Mouse (Mus musculus) midbrain, postnatal 0 days (tissue): Measurements from ENCODE around the gene Astn2. TPM values are rescaled to one million over a fixed set of nuclear protein-coding genes. Genes with fewer than 3 reads are reported as not detected.

Experiments
- ATAC-seq: fragments of 200-750 bp; cut with Nextera tagmentation; 2 replicates; pipeline ENCODE4 v1.8.0; 2017; ENCODE audit warnings: moderate number of reproducible peaks, mild to moderate bottlenecking, moderate TSS enrichment, moderate library complexity; ENCODE audit not compliant: low FRiP score
- DNase-seq: peaks from one replicate; pipeline ENCODE4 v3.0.0-alpha.2; 2015; ENCODE audit warnings: low spot score
- H3K27ac ChIP-seq: fragments of 300-500 bp; sonication (generic); 2 replicates; pipeline ENCODE4 v1.5.1; 2014; ENCODE audit warnings: low read depth, mild to moderate bottlenecking, low read length, mixed read lengths
- H3K27me3 ChIP-seq: fragments of 300-500 bp; sonication (generic); 2 replicates; pipeline ENCODE4 v1.6.1; 2014; ENCODE audit warnings: low read length, control low read depth, mixed read lengths; ENCODE audit not compliant: insufficient read depth
- H3K36me3 ChIP-seq: fragments of 300-500 bp; sonication (generic); 2 replicates; pipeline ENCODE4 v1.6.1; 2014; ENCODE audit warnings: low read length, control low read depth, mixed read lengths; ENCODE audit not compliant: insufficient read depth
- H3K4me1 ChIP-seq: fragments of 300-500 bp; sonication (generic); 2 replicates; pipeline ENCODE4 v1.6.1; 2014; ENCODE audit warnings: mild to moderate bottlenecking, control low read depth, antibody characterized with exemption, low read length, mixed read lengths; ENCODE audit not compliant: insufficient read depth
- H3K4me2 ChIP-seq: fragments of 300-500 bp; sonication (generic); 2 replicates; pipeline ENCODE4 v1.6.1; 2014; ENCODE audit warnings: low read depth, mild to moderate bottlenecking, low read length, mixed read lengths; ENCODE audit not compliant: poor library complexity, severe bottlenecking
- H3K4me3 ChIP-seq: fragments of 300-500 bp; sonication (generic); 2 replicates; pipeline ENCODE4 v1.5.1; 2014; ENCODE audit warnings: low read depth, mild to moderate bottlenecking, low read length, moderate library complexity
- H3K9ac ChIP-seq: fragments of 300-500 bp; sonication (generic); replicated peaks from 2 replicates; pipeline ENCODE4 v1.6.1; 2014; ENCODE audit warnings: mild to moderate bottlenecking, low read length, moderate library complexity, mixed read lengths; ENCODE audit not compliant: poor library complexity, severe bottlenecking
- H3K9me3 ChIP-seq: fragments of 300-500 bp; sonication (generic); 2 replicates; pipeline ENCODE4 v1.6.1; 2016; ENCODE audit warnings: low read length, control low read depth
- CTCF ChIP-seq: IDR thresholded peaks from 2 replicates; pipeline ENCODE4 v1.5.1; 2016; ENCODE audit warnings: antibody characterized with exemption, mild to moderate bottlenecking
- WGBS: fragments of 180-500 bp; shearing (Covaris S2); extraction: QIAGEN DNeasy Blood & Tissue Kit; methylation state at CpG from one replicate; pipeline ENCODE4 v1.1.7; 2014; 5-methylcytosine and 5-hydroxymethylcytosine counted together
- polyA plus RNA-seq: library from polyadenylated mRNA; unstranded; fragments of >200 nt; fragmentation: Nextera tagmentation; extraction: Ambion mirVana; gene quantifications from 2 replicates; pipeline ENCODE4 v1.2.1, GENCODE M21; 2015
- total RNA-seq: library from RNA; depleted of rRNA; stranded (reverse); fragments of >200 nt; gene quantifications from 2 replicates; pipeline ENCODE4 v1.2.3, GENCODE M21; 2014

Astn2 gene
- total and polyA plus RNA-seq, 2 experiments from 2014 or later, result 2.5 to 34.9 TPM

DNA sequence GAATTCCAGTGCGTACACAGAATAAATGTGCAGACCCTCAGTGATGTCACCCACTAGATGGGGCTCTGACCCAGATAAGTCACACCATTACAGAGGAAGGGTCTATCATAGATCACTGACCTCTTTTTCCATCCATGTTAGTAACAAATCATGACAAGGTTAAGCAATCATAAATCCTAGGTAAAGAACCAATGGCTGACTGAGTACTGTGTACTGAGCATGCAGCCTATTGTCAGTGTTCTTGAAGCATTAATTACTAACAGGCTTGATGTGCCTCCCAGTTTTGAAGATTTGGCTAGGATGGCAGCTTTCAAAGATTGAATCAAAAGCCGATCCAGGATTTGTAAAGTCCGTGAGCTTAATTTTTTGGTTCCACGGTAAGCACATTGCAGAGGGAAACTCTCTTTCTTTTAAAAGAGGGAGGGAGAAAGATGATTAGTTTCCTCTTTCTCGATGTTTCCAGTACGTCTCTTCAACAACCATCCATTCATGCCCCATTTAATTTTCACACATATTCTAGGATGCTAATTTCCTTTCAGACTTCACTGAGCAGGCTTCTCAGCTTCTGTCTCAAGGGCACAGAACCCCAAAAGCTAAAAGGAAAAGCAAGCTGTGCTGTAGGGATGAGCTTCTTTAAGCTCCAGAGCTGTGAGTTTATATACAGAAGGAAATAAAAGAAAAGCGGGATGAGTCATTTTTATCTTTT lies 93.9 kb downstream of the Astn2 start:
- Histone ChIP-seq H3K4me1 (no peaks in the 10 kb centered on the region), H3K9ac (no peak overlapping the region), H3K4me3 (no peak overlapping the region), H3K36me3 (no peaks in the 10 kb centered on the region), H3K27ac (no peak overlapping the region), H3K27me3 (no peaks in the 10 kb centered on the region), H3K9me3 (no peaks in the 10 kb centered on the region), H3K4me2 (no peak overlapping the region)
- no peak for TF ChIP-seq CTCF
- DNase-seq, result no peak
- WGBS, result 68% methylated on average over 7 of the region's 7 CpGs
- ATAC-seq, result no peak

DNA sequence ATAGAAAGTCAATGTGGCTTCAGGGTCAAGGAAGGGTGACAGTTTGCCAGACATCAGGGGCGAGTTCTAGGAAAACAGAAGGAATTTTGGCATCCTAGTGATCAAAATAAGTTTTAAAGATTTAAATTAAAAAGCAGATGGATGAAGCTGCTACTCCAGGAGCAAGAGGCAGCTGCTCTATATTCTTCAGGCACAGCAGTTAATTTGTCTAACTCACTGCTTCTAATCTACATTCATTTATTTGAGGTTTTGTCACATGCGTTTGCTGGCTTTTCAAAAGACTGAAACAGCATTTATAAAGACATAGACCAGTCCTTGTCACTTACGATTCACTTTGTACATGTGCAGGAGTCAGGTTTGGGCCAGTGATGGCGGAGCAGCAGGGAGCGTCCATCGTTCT lies 98.0 kb downstream of the Astn2 start:
- H3K9me3 ChIP-seq, result no peaks in the 10 kb centered on the region
- no peak overlapping the region for H3K27ac ChIP-seq
- no peak for ATAC-seq
- no peaks in the 10 kb centered on the region for H3K27me3 ChIP-seq
- H3K4me3 ChIP-seq, result no peak overlapping the region
- 57% methylated on average over 6 of the region's 6 CpGs for WGBS
- no peak overlapping the region for H3K4me2 ChIP-seq
- DNase-seq, result no peak
- no peaks in the 10 kb centered on the region for H3K36me3 ChIP-seq
- H3K4me1 ChIP-seq, result 0 out of 2 replicates have a peak, but pooled peaks cover 4% of the 10 kb centered on the region
- H3K9ac ChIP-seq, result no peak overlapping the region
- TF ChIP-seq CTCF, result no peak

DNA sequence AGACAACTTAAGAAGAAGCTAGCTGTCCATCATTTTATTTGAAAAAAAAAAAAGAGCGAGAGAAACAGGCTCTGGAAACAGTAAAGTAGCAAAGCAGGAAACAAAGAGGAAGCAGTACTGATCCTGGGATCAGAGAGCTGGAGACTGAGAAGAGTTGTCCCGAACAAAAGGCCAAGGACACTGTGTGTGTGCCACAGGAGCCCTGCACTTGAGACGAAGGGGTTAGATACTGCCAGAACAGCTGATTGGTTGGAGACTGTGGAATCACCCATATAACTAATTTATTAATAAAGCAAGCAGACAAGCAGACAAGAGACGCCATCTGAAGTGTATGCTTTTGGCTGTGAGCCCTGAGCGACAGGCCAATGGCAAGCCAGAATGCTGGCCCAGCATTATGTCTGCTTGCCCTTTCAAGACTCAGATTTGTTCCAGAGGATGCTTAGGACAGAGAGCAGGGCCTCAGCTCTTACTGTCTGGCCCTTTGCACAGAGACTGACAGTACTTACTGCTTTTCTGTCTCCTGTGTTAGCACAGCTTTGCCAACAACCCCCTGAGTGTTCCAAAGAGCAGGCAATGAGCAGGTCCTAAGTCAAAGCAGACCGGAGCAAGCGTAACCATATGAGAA lies 101.6 kb downstream of the Astn2 start:
- Histone ChIP-seq H3K27ac (no peak overlapping the region), H3K4me2 (no peak overlapping the region), H3K27me3 (no peaks in the 10 kb centered on the region), H3K4me1 (0 out of 2 replicates have a peak, but pooled peaks cover 4% of the 10 kb centered on the region), H3K9ac (no peak overlapping the region), H3K36me3 (no peaks in the 10 kb centered on the region), H3K4me3 (no peak overlapping the region), H3K9me3 (no peaks in the 10 kb centered on the region)
- ATAC-seq, result peak; percentile 13; the same call in 1 of the 2 replicates
- WGBS, result 51% methylated on average over 7 of the region's 7 CpGs
- TF ChIP-seq CTCF, result no peak
- DNase-seq, result peak; percentile 61

DNA sequence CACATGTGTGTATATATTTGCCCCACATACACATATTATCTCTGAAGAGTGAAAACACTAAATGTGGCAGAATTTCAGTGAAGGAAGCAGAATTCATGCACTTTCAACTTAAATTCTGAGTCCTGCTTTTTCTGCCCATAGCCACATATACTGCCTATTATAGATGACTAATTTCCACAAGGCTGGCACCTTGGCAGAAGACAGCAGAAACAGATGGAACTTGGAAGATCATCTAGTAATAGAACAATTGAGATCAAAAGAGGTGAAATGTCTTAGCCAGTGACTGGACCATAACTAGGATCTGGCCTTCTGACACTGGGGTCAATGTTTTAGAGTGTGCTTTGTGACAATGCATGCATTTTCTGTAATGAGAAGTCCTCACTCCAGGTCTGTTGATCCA lies 119.4 kb downstream of the Astn2 start:
- DNase-seq (no peak), ATAC-seq (no peak)
- H3K9ac ChIP-seq, result no peak overlapping the region
- no peaks in the 10 kb centered on the region for H3K9me3 ChIP-seq
- no peaks in the 10 kb centered on the region for H3K27me3 ChIP-seq
- no peak overlapping the region for H3K4me2 ChIP-seq
- no peak overlapping the region for H3K4me3 ChIP-seq
- no peak for TF ChIP-seq CTCF
- H3K4me1 ChIP-seq, result no peaks in the 10 kb centered on the region
- no peaks in the 10 kb centered on the region for H3K36me3 ChIP-seq
- no peak overlapping the region for H3K27ac ChIP-seq

DNA sequence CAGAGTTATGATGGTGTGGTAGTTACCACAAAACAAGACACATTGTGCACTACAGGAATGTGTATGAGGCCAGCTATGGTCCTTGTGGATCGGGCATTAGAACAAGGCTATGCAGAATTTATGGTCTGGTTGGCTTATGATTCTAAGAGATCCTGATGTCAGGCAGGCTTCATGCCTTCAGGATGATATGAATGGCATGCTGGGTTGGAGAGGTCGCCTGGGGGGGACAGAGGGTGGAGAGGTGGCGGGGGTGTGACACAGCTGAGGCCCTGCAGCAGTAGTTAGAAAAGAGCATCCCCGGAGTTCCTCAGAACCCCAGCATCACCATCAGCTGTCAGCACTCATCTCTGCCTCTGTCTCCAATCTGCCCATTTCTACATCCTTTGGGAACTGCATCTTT lies 128.3 kb downstream of the Astn2 start:
- H3K36me3 ChIP-seq, result no peaks in the 10 kb centered on the region
- H3K9me3 ChIP-seq, result no peaks in the 10 kb centered on the region
- H3K4me2 ChIP-seq, result no peak overlapping the region
- no peaks in the 10 kb centered on the region for H3K27me3 ChIP-seq
- H3K27ac ChIP-seq, result no peak overlapping the region
- no peak for ATAC-seq
- DNase-seq, result no peak
- no peaks in the 10 kb centered on the region for H3K4me1 ChIP-seq
- no peak overlapping the region for H3K4me3 ChIP-seq
- 65% methylated on average over 4 of the region's 4 CpGs for WGBS
- TF ChIP-seq CTCF, result no peak
- H3K9ac ChIP-seq, result no peak overlapping the region

DNA sequence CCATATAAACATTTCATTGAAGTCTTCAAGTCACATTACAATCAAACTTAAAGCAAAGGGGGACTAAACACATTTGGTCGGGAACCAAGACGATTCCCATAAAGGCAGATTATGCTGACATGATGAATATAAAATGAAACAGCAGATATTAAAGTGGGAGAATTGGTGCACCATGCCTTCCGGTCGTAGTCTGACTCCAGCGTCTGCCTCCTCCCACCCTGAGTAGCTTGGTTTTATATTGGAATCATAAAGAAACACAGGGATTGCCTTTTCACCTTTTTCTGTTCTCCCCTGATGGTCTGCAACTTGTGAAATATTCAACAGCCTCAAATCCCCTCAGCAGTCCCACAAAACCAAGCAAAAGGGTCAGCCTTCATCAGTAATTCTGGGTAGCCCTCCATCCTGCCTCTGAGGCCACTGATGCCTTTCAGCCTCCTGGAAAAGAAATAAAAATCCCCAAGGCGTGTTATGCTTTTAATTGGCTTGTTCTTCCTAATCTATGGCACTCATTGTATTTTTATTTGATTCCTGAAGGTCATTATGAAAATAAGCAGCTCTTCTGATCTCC lies 132.8 kb downstream of the Astn2 start:
- H3K27ac ChIP-seq, result no peak overlapping the region
- no peaks in the 10 kb centered on the region for H3K36me3 ChIP-seq
- H3K27me3 ChIP-seq, result no peaks in the 10 kb centered on the region
- H3K4me3 ChIP-seq, result no peak overlapping the region
- H3K9ac ChIP-seq, result no peak overlapping the region
- ATAC-seq (no peak), DNase-seq (no peak)
- TF ChIP-seq CTCF, result no peak
- no peaks in the 10 kb centered on the region for H3K4me1 ChIP-seq
- WGBS, result 45% methylated on average over 6 of the region's 6 CpGs
- H3K4me2 ChIP-seq, result no peak overlapping the region
- no peaks in the 10 kb centered on the region for H3K9me3 ChIP-seq
